Mouse (Mus musculus) testis, postnatal 10 days (tissue): Measurements from ENCODE around the gene Ppp2r5b.

Experiments used
- DNase-seq: peaks from one replicate; pipeline ENCODE4 v3.0.0; 2021; ENCODE audit warnings: low spot score

Gene Ppp2r5b

DNA sequence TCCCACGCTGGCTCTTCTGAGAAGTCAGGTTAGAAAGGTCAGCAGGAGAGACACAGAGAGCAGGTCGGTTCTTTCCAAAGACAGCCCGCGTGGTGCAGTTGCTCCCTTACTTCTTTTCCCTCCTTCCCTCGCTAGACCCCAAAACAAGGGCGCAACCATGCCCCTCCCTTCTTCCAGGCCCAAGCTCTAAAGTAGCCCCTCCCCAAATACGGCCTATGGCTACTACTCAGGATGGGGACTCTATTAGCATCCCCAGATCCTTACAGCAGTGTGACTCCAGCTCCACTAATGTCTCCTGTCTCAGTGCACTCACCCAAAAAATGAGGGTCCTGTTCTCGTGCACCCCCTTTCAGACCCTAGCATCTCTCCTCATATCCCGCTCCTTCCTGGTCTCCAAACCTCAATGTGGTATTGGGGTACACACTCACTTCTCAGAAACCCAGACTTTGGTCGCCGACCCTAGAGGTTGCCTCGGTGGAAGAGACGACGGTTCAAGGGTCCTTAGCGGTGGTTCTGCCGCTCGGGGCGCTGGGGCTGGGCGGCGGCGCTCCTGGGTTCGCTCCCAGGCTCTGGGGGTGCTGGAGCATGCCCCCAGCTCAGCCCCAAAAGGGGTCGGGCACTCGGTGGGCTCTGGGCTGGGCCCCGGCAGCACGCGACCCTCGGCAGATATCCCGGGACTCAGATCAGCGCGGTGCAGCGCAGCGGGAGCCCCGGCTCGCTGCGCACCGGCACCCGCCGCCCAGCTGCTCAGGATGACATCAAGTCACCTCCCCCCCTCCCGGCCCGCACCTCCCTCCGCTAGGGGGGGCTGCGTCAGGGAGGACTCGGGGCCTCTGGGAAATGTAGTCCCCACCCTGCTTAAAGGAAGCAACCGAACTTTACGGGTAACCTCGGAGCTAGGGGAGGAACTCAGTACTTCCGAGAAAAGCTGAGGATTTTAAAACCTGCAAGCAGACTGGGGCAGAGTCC, at the start of gene Ppp2r5b:
Gene Ppp2r5b, minus strand, starts transcription at position 789 of the 969 bp plus-strand sequence.
- peak; percentile 96 for DNase-seq

DNA sequence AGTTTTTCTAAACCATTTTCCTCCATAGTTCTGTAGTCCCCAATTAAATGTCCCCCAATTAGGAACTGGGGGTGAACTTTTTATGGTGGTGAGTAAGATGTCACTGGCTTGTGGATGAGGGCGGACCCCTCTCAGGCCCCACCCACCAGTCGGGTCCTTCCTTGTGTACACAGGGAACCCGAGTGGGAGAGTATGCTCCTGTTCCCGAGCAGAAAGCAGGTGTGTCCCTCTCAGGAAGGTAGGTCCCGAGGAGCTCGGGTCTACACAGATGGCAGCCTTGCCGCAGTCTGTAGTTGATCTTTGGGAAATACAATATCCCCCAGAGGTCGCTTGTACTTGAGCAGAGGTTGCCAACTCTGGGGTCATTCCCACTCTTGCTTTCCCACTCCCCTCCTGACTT, 49.6 kb upstream of the Ppp2r5b start:
- DNase-seq, result no peak

- DNase-seq, result no peak
Measured at GRCm38 (mm10) chr19:6284502-6284901, 48.8 kb upstream of the Ppp2r5b start.

- DNase-seq, result no peak
Measured at GRCm38 (mm10) chr19:6283001-6283400, 47.3 kb upstream of the Ppp2r5b start.

DNA sequence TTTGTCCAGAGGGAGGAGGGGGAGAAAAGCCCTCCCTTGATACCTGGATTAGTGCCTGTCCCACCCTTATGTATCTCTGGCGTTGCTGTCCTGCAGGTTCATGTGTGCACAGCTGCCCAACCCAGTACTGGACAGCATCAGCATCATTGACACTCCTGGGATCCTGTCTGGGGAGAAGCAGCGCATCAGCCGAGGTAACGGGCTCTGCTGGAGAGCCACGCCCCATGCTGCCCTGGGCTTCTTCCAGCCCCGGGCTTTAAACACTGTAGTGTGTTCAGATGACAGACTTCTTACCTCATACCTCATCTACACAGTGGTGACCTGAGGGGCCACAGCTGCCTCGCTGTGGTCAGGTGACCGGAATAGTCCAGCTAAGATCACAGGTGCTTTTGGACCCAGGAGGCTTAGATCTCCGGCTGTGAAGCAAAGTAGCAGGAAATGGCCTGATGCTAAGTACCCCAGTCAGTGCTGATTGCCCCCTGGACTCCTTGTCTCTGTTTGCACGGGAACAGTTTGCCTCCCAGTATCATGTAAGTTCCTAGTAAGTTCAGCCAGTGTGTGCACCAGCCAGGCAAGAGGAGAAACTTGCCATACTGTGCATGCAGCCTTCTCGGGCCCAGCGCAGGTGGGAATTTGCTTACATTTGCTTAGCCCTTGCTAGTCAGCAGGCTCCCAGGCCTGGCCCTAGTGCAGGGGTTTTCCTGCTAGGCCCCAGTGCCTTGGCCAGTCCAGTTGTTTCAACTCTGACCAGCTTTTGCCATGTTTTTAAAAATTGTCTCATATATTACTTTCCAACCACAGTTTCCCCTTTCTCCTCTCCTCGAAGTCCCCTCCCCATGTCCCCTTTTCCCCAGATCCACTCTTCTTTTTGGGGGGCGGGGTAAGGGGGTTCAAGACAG, 45.7 kb upstream of the Ppp2r5b start:
- no peak for DNase-seq

GRCm38 (mm10) chr19:6280554-6280953, 44.9 kb upstream of the Ppp2r5b start:
- no peak for DNase-seq

GRCm38 (mm10) chr19:6279481-6280144, 43.9 kb upstream of the Ppp2r5b start:
- no peak for DNase-seq

GRCm38 (mm10) chr19:6278439-6279073, 42.9 kb upstream of the Ppp2r5b start:
- no peak for DNase-seq

DNA sequence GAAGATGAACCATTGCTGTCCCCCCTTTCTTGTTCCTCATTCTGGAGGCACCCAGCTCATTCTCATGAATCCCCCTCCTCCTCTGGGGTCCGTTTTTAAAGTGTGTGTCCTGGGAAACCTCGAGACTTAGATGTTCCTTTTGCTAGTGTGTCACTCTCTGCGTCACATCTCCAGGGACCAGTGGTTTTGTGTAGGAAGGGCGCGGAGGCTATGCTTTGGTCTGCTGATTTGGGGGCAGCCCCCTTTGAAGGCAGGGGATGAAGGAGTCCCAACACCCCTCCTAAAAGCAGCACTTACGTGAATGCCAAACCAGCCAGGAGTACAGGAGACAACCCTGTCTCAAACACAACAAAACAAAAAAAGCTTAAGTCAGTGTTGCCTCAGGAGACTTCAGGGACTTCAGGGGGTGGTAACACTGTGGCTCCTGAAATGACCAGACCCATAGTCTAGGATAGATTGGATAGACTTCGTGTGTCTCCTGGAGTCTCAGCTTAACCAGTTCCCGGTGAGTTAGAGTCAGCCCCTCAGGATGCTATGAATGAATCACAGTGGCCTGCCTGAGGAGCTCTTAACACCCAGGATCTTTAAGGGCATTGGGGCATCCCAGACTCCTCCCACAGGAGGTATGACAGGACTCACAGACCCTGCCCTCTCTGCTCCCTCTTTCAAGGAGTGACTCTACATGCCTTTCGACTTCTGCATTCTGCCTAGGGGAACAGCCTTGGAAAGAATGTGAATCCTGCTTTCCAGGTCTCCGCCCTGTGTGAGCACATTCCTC, 42.2 kb upstream of the Ppp2r5b start:
- peak; percentile 71 for DNase-seq

DNA sequence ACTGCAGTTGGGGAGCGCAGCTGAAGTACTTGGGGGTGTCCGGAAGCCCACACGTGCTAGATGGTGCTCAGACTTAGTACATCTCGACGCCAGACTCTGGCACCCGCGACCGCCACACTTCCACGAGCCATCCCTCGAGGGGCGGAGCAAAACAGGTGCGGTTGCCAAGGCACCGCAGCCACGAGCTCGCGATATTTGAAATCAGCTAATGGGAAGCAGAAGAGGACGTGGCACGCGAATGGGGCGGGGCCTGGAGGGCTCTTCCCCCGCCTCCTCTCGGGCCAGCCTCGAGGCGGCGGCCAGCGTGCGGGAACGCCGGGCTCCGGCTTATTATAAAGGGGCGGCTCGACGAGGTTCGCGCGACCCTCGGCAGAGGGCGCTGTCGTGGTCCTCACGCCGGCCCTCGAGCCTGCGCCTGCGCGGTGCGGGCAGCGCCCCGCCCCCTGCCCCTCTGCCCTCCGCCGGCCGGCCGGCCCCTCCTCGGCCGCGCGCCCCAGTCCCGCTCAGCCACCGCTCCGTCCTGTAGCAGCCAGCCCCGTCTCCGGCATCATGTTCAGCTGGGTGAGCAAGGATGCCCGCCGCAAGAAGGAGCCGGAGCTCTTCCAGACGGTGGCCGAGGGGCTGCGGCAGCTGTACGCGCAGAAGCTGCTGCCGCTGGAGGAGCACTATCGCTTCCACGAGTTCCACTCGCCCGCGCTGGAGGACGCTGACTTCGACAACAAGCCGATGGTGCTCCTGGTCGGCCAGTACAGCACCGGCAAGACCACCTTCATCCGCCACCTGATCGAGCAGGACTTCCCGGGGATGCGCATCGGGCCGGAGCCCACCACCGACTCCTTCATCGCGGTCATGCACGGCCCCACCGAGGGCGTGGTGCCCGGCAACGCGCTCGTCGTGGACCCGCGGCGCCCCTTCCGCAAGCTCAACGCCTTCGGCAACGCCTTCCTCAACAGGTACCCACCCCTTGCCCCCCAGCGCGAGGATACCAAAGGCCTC, 41.1 kb upstream of the Ppp2r5b start, which contains the start of gene Ehd1:
Gene Ehd1, plus strand, starts transcription at position 300 of the 996 bp plus-strand sequence.
- DNase-seq, result peak; percentile 98

DNA sequence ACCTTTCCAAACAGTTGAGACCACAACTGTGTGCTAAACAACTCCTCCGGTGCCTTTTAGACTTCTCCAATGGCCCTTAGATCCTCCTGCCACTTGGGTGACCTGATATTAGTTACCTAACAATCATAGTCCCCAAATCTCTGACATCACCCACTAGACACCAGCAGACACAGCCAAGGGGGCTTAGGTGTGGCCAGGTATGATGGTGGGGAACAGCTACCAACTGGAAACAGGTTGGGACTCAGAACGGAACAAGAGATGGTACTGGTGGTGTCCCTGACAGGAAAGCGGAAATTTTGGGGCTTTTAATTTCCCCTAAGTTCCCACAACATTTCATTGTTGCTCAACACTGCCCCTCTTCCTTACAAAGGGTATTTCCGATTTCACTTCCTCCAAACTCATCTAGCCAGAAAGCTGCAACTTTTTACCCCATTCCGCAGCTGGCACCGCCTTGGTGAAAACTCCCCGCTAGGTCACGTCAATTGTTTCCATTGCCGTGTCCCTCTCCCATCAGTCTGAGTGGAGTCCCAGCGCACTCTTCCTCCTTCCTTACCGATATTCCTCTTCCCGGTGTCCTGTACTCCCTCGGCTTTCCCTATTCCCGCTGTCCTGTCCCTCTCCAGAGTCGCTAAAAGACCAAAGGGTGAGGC, 40.2 kb upstream of the Ppp2r5b start:
- no peak for DNase-seq

GRCm38 (mm10) chr19:6273998-6274608, 38.4 kb upstream of the Ppp2r5b start:
- no peak for DNase-seq

- no peak for DNase-seq
Measured at GRCm38 (mm10) chr19:6273592-6273991, 37.9 kb upstream of the Ppp2r5b start.

GRCm38 (mm10) chr19:6272738-6273137, 37.1 kb upstream of the Ppp2r5b start:
- DNase-seq, result no peak

DNA sequence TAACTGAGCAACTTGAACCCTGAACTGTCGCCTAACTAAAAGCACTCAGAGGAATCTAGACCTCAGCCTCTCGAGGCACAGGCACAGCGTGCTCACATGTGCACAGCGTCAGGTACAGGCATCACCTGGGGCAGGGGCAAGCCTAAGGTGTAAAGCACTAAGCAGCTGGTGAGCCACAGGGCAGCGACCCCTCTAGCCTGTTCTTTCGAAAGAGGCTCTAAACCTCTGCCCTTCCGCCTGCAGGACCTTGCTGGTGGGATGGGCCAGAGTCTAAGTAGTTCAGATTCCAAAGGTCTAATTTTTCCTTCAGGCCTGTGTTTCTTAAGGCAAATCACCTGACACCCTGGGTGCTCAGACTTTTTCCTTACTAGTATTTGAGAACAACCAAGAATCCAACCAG, 36.4 kb upstream of the Ppp2r5b start:
- no peak for DNase-seq

DNA sequence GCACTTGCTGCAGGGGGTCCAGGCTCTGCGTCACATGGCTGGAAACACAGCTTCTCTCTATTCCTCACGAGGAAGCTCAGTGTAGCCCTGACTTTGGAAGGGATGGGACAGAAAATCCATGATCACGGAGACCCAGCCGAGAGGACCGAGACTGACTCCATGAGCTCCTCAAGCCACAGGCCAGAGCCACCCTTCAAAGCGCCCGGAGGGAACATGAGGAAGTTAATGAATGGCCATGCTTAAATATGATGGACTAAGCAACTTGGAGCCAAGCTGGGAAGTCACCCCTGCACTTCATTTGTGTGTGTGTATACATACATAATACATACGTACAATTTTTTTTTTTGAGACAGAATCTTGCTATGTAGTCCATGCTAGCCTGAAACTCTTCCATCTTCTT, 35.5 kb upstream of the Ppp2r5b start:
- no peak for DNase-seq

- no peak for DNase-seq
Measured at GRCm38 (mm10) chr19:6270661-6271060, 35.0 kb upstream of the Ppp2r5b start.

- DNase-seq, result no peak
Measured at GRCm38 (mm10) chr19:6269798-6270475, 34.3 kb upstream of the Ppp2r5b start.
